Mouse (Mus musculus): ENCODE measurements around the gene Pfkfb4. TPM values are rescaled to one million over a fixed set of nuclear protein-coding genes. Genes with fewer than 3 reads are reported as not detected.

Pfkfb4 gene
- polyA plus RNA-seq (2016; fragmentation: Nextera tagmentation; extraction: Ambion mirVana): 10.0 and 12.2 TPM in 2 replicates

DNA sequence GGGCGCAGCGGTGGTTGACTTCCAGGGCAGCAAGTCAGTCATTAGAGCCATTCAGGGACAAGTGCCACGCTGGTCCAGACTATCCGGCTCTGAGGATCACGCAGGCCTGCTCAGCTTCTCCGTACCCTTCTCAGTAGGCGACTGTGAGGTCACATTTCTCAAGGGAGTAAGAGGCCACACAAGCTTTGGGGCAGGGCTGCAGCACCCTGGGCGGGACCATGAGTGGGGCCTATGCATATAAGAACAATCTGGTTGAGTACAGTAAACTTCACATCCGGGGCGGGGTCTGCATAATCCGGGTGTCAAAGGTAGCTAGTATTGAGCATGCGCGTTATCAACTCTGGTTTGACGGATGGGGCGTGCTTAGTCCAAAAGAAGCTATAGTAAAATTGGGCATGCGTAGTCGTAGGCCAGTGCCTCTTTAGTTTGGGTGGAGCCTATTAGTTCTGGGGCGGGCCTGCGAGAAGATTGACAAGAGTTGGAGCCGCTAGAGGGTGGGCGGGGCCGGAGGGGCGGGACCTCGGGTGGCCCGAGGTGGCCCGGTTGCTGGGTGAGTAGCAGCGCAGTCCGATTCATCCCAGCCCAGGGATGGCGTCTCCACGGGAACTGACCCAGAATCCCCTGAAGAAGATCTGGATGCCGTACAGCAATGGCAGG lies at the start of gene Pfkfb4:
TSS of gene Pfkfb4 (plus strand) at position 351 of the 657 bp plus-strand sequence.
- WGBS: under 1% methylated on average over 31 of the region's 31 CpGs
- no peaks in the 10 kb centered on the region for H3K36me3 ChIP-seq (replicated peaks)
- no peaks in the 10 kb centered on the region for H3K27me3 ChIP-seq (replicated peaks; ENCODE audit: low read depth, poor library complexity, severe bottlenecking)
- H3K4me1 ChIP-seq: peaks cover 65% of the 10 kb centered on the region
- DNase-seq (ENCODE audit: low spot score): peak; percentile 97
- H3K4me3 ChIP-seq: peak within 1 kb of the TSS; percentile 71
- H3K27ac ChIP-seq (replicated peaks): peak within 1 kb of the TSS; percentile 85
- H3K9me3 ChIP-seq: no peaks in the 10 kb centered on the region

DNA sequence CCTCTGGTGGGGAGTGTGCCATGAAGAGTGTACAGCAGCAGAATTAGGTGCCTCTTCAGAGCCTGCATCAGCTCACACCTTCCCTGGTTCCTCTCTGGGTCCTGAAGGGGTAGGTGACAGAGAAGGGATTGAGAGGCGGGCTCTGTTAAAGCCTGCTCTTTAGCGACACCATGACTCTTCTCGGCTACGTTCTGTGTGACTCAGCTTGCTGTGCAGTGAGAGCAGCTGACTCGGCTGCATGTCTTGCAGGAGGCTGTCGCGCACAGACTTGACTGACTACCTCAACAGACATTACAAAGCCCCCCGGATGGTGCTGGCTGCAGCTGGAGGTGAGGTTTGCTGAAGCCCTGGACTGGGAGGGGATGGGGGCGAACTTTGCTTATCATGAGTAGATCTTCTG lies 46.5 kb upstream of the Pfkfb4 start:
- 80% methylated on average over 9 of the region's 9 CpGs for WGBS
- H3K27ac ChIP-seq (replicated peaks): no peak overlapping the region
- no peaks in the 10 kb centered on the region for H3K9me3 ChIP-seq
- no peak overlapping the region for H3K4me3 ChIP-seq
- no peaks in the 10 kb centered on the region for H3K27me3 ChIP-seq (replicated peaks; ENCODE audit: low read depth, poor library complexity, severe bottlenecking)
- peaks cover 26% of the 10 kb centered on the region for H3K4me1 ChIP-seq
- peaks cover 99% of the 10 kb centered on the region for H3K36me3 ChIP-seq (replicated peaks)
- DNase-seq (ENCODE audit: low spot score): no peak

DNA sequence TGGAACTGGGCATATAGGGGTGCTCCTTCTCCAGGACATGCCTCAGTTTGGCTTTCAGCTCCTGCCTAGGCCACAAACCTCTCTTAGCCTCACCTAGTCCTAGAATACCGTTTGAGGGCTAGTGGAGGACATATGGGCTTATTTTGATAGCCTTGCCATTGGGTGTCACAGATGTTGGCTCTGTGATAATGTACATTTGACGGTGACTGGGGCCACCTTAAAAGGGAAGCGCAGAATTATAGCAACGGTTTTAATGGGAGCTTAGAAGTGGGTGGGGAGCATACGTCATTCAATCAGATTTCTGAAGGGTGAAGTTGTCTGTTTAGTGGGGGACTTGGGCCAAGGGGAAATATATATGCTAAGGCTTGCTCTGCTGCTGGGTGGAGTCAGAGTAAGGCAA lies 46.0 kb upstream of the Pfkfb4 start:
- DNase-seq (ENCODE audit: low spot score): no peak
- H3K36me3 ChIP-seq (replicated peaks): peaks cover 99% of the 10 kb centered on the region
- 91% methylated on average over 5 of the region's 5 CpGs for WGBS
- H3K27ac ChIP-seq (replicated peaks): no peak overlapping the region
- no peaks in the 10 kb centered on the region for H3K9me3 ChIP-seq
- H3K27me3 ChIP-seq (replicated peaks; ENCODE audit: low read depth, poor library complexity, severe bottlenecking): no peaks in the 10 kb centered on the region
- no peak overlapping the region for H3K4me3 ChIP-seq
- peaks cover 30% of the 10 kb centered on the region for H3K4me1 ChIP-seq

DNA sequence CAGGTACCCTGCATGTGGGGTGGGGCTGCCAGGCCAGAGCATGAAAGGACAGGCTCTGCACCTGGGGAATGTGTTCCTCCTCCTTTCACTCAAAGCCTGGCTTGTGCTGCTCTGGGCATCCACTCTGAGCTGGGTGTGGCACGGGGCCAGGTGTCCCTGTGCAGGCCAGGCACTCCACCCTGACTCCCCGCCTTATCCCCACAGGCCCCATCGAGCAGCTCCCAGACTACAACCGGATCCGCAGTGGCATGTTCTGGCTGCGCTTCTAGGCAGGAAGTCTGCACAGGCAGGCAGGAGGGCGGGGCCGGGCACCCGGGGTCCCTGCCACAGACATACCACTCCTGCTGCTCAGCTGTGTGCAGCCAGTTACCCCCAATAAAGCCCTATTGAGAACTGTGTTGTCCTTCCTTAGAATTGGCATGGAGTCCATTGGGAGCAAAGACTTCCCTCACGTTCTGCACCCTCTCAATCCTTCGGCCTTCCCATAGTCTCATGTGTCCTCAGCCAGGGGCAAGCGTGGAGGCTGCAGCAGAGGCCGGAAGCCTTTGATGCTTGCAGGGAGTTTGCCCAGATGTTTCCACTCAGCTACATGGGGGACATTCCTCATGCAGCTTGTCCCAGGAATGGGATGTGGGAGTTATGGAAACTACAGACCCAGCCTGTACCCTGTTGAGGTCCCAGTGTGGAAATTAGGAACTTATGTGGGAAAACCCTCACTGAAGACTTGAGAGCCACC lies 42.2 kb upstream of the Pfkfb4 start:
- WGBS: 64% methylated on average over 13 of the region's 13 CpGs
- peaks cover 26% of the 10 kb centered on the region for H3K27me3 ChIP-seq (replicated peaks; ENCODE audit: low read depth, poor library complexity, severe bottlenecking)
- peak overlapping the region; percentile 76 for H3K27ac ChIP-seq (replicated peaks)
- H3K36me3 ChIP-seq (replicated peaks): peaks cover 72% of the 10 kb centered on the region
- H3K4me3 ChIP-seq: peak overlapping the region; percentile 25; the same call in 1 of the 2 replicates
- peaks cover 52% of the 10 kb centered on the region for H3K4me1 ChIP-seq
- peak; percentile 77 for DNase-seq (ENCODE audit: low spot score)
- H3K9me3 ChIP-seq: no peaks in the 10 kb centered on the region

DNA sequence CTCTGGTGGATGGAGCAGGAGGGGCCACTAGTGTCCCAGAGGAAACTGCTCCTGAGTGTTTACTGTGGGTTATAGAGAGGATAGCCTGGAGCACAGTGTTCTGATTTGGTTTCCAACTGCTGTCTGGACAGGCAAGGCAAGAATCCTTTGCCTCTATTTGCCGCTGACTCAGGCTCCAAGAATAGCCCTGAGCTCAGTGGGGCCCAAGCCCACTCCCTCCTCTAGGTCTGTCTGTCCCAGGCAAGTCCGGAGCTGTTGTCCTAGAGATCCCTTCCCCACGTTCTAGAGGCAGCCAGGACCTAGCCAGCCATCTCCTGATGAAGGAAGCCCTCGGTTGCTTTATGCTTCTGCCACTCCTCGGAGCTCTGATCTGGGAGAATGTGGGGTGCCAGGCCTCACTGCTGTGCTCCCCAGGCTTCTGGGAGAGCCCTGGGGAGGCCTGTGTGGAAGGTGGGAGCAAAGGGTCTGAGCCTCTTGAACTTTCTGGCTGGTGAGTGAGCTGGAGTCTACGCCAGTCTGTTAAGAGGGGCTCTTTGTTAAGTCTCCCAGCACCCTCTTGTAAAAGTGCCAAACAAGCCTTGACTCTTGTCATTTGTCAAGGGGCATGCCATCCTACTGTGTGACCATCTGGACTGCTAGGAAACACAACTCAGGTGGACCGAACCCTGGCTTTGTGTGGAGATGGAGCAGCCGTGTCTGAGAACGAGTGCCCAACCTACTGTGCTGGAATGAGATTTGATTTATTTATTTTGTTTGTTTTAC lies 41.4 kb upstream of the Pfkfb4 start:
- Histone ChIP-seq H3K27me3 (replicated peaks; ENCODE audit: low read depth, poor library complexity, severe bottlenecking) (peaks cover 33% of the 10 kb centered on the region), H3K4me1 (peaks cover 57% of the 10 kb centered on the region), H3K4me3 (peak overlapping the region; percentile 25; the same call in 1 of the 2 replicates), H3K9me3 (no peaks in the 10 kb centered on the region), H3K27ac (replicated peaks) (peak overlapping the region; percentile 76), H3K36me3 (replicated peaks) (peaks cover 64% of the 10 kb centered on the region)
- 88% methylated on average over 9 of the region's 9 CpGs for WGBS
- no peak for DNase-seq (ENCODE audit: low spot score)

DNA sequence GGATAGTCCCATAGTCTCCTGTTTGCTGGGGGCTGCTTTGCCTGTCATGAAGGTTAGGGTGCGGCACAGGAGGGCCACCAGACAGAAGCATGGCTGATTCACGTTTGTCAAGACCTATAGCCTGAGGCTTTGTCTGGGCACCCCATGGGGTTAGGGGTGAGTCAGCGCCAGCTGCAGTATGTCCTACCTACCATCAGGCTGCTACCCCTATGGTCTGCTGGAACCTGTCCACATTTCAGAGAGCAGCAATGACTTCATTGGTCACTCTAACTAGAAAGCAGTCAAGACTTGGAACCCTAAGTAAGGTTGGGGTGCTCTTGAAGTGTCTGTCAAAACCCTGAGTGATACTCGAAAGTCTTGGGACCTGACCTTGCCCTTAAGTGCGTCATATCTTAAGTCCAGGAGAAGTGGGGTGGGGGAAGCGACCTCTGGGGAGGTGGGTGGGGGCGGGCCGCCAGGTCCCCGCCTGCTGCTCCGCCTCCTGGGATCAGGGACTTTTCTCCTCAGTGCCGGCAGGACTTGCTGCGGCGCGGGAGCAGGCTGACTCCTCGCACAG lies 38.4 kb upstream of the Pfkfb4 start, which contains the start of gene Col7a1:
TSS of gene Col7a1 (plus strand) at position 506 of the 556 bp plus-strand sequence.
- peaks cover 34% of the 10 kb centered on the region for H3K36me3 ChIP-seq (replicated peaks)
- H3K27me3 ChIP-seq (replicated peaks; ENCODE audit: low read depth, poor library complexity, severe bottlenecking): peaks cover 33% of the 10 kb centered on the region

DNA sequence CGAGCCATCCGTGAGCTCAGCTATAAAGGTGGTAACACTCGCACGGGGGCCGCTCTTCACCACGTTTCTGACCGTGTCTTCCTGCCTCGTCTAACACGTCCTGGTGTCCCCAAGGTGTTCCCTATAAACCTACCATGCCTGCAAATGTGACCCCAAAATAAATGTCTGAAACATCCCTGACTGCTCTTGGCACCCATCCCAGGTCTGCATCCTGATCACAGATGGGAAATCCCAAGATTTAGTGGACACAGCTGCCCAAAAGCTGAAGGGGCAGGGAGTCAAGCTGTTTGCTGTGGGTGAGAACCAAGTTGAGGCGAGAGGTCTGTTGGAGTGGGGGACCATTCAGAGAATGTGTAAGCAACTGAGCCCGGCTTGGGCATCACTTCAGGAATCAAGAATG lies 36.3 kb upstream of the Pfkfb4 start:
- WGBS: 92% methylated on average over 11 of the region's 11 CpGs
- Histone ChIP-seq H3K4me3 (no peak overlapping the region), H3K27me3 (replicated peaks; ENCODE audit: low read depth, poor library complexity, severe bottlenecking) (peaks cover 33% of the 10 kb centered on the region), H3K27ac (replicated peaks) (no peak overlapping the region), H3K36me3 (replicated peaks) (peaks cover 13% of the 10 kb centered on the region), H3K9me3 (no peaks in the 10 kb centered on the region), H3K4me1 (peaks cover 34% of the 10 kb centered on the region)
- no peak for DNase-seq (ENCODE audit: low spot score)

More for the DNA sequence above, 38.4 kb upstream of the Pfkfb4 start, which contains the start of gene Col7a1:
- Histone ChIP-seq H3K27ac (replicated peaks) (no peak within 1 kb of the TSS; the same call in 1 of the 2 replicates), H3K9me3 (no peaks in the 10 kb centered on the region), H3K4me1 (peaks cover 55% of the 10 kb centered on the region), H3K4me3 (peak within 1 kb of the TSS; percentile 43)
- DNase-seq (ENCODE audit: low spot score): no peak
- WGBS: 9% methylated on average over 15 of the region's 15 CpGs

DNA sequence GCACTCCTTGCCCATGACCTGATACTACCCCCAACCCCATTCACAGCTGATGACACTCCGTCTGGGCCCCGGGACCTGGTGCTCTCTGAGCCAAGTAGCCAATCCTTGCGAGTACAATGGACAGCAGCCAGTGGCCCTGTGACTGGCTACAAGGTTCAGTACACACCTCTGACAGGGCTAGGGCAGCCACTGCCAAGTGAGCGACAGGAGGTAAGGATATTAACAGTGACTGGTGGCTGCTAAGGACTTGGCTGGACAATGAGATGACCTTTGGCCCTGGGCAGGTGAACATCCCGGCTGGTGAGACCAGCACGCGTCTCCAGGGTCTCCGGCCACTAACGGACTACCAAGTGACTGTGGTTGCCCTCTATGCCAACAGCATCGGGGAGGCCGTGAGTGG lies 35.7 kb upstream of the Pfkfb4 start:
- no peak for DNase-seq (ENCODE audit: low spot score)

DNA sequence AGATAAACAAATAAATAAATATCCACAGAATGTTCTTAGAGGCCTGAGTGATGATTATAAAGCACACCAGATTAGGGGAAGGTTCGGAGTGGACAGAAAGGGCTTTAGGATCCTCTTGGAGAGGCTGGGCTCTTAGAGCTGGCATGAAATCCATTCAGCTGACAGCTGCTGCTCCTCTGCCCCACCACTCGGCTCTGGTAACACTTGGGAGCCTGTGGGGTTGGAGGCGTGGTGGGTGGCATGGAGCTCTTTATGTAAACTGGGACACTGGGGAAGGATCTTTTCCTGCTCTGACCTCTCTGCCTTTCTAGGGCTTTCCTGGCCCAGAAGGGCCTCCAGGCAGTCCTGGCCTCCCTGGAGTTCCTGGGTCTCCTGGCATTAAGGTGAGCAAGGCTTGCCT lies 28.0 kb upstream of the Pfkfb4 start:
- H3K9me3 ChIP-seq: no peaks in the 10 kb centered on the region
- no peaks in the 10 kb centered on the region for H3K27me3 ChIP-seq (replicated peaks; ENCODE audit: low read depth, poor library complexity, severe bottlenecking)

More for the DNA sequence above, 35.7 kb upstream of the Pfkfb4 start:
- WGBS: 87% methylated on average over 11 of the region's 11 CpGs
- no peak overlapping the region for H3K27ac ChIP-seq (replicated peaks)
- H3K9me3 ChIP-seq: no peaks in the 10 kb centered on the region
- peaks cover 7% of the 10 kb centered on the region for H3K36me3 ChIP-seq (replicated peaks)
- no peak overlapping the region for H3K4me3 ChIP-seq
- H3K27me3 ChIP-seq (replicated peaks; ENCODE audit: low read depth, poor library complexity, severe bottlenecking): peaks cover 33% of the 10 kb centered on the region
- peaks cover 31% of the 10 kb centered on the region for H3K4me1 ChIP-seq

DNA sequence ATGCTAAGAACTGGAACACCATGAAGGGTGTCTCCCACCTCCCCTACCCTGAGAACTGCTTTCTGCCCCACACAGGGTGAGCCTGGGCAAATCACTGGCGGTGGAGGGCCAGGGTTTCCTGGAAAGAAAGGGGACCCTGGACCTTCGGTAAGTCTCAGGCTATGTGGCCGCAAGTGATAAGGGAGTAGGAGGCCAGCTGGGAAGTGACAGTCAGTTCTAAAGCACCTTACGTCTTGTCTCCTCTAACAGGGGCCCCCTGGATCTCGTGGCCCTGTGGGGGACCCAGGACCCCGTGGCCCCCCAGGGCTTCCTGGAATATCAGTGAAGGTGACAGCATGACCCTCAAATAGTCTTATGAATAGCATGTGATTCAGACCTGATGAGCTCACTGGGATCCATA lies 27.2 kb upstream of the Pfkfb4 start:
- no peak overlapping the region for H3K27ac ChIP-seq (replicated peaks)
- 86% methylated on average over 6 of the region's 6 CpGs for WGBS
- no peaks in the 10 kb centered on the region for H3K27me3 ChIP-seq (replicated peaks; ENCODE audit: low read depth, poor library complexity, severe bottlenecking)
- no peaks in the 10 kb centered on the region for H3K9me3 ChIP-seq
- peaks cover 11% of the 10 kb centered on the region for H3K4me1 ChIP-seq
- no peaks in the 10 kb centered on the region for H3K36me3 ChIP-seq (replicated peaks)
- DNase-seq (ENCODE audit: low spot score): no peak
- H3K4me3 ChIP-seq: no peak overlapping the region

More for the DNA sequence above, 28.0 kb upstream of the Pfkfb4 start:
- no peak for DNase-seq (ENCODE audit: low spot score)
- H3K36me3 ChIP-seq (replicated peaks): no peaks in the 10 kb centered on the region
- 77% methylated on average over 3 of the region's 3 CpGs for WGBS
- H3K4me1 ChIP-seq: peaks cover 11% of the 10 kb centered on the region
- H3K27ac ChIP-seq (replicated peaks): no peak overlapping the region
- no peak overlapping the region for H3K4me3 ChIP-seq

DNA sequence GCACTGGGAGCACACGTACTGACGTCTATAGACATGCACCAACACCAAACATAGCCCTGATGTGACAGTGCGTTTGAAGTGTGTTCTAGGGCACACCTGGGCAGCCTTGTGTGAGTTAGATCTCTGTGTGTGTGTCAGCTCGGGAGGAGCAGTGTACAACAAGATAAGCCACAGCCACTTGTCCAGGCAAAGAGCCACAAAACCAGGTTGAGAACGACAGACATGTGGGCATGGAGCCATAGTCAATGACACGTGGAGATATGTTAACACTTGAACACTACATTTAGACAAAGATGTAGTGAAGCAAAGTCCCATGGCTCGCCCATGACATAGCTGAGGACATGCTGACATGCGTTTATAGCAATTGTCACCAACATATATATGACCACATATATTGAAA lies 21.0 kb upstream of the Pfkfb4 start:
- Histone ChIP-seq H3K36me3 (replicated peaks) (no peaks in the 10 kb centered on the region), H3K27me3 (replicated peaks; ENCODE audit: low read depth, poor library complexity, severe bottlenecking) (no peaks in the 10 kb centered on the region), H3K27ac (replicated peaks) (no peak overlapping the region), H3K4me3 (no peak overlapping the region), H3K9me3 (no peaks in the 10 kb centered on the region), H3K4me1 (peaks cover 11% of the 10 kb centered on the region)
- WGBS: 91% methylated on average over 8 of the region's 8 CpGs
- no peak for DNase-seq (ENCODE audit: low spot score)

DNA sequence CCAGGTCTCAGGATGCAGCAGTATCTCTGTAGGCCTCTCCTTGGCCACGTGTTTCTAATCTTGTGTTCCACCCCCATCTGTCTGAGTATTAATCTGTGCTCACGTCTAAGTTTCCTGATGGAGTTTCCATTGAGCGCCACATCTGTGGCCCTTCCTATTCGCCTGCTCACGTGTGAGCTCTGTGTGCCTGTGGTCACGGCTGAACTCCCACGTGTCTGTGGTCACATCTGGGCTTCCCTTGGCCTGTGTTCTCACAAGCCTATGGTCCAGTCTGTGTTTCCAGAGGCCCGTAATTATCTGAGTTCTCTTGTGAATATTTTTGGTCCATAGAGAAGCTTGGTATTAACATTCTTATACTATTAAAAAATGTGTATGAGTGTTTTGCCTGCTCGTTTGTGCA lies 15.1 kb upstream of the Pfkfb4 start:
- no peak for DNase-seq (ENCODE audit: low spot score)
- Histone ChIP-seq H3K27ac (replicated peaks) (no peak overlapping the region), H3K4me3 (no peak overlapping the region), H3K27me3 (replicated peaks; ENCODE audit: low read depth, poor library complexity, severe bottlenecking) (no peaks in the 10 kb centered on the region), H3K4me1 (no peaks in the 10 kb centered on the region), H3K9me3 (no peaks in the 10 kb centered on the region), H3K36me3 (replicated peaks) (no peaks in the 10 kb centered on the region)
- 87% methylated on average over 9 of the region's 9 CpGs for WGBS

All from embryonic facial prominence, embryonic 10.5 days (tissue).